Mouse (Mus musculus): ENCODE data around the gene Ifi209. TPM values are rescaled to one million over a fixed set of nuclear protein-coding genes. Genes with fewer than 3 reads are reported as not detected.

Gene Ifi209
- 11.1 TPM for polyA plus RNA-seq (2014; fragmentation: Illumina TruSeq; extraction: RNeasy Lipid Tissue Mini Kit (QIAGEN cat#74804); ENCODE audit: low read depth, low replicate concordance)

GRCm38 (mm10) chr1:173630622-173631021 is at the start of gene Ifi209:
Gene Ifi209 (plus strand): TSS chr1:173630917.

GRCm38 (mm10) chr1:173598838-173599494 is 31.8 kb upstream of the Ifi209 start, which contains the start of gene Ifi213:
Gene Ifi213 (minus strand): TSS chr1:173599274.

GRCm38 (mm10) chr1:173673458-173674097 is 42.9 kb downstream of the Ifi209 start, which contains the start of gene Ifi208:
Gene Ifi208 (plus strand): TSS chr1:173673675.

Other genes with a start within 250 kb of the Ifi209 start
- 2.9 TPM for gene Ifi206, start 139.9 kb upstream of the Ifi209 start, polyA plus RNA-seq (2014; fragmentation: Illumina TruSeq; extraction: RNeasy Lipid Tissue Mini Kit (QIAGEN cat#74804); ENCODE audit: low read depth, low replicate concordance)
- not detected for gene Ifi214, start 95.0 kb upstream of the Ifi209 start, polyA plus RNA-seq (2014; fragmentation: Illumina TruSeq; extraction: RNeasy Lipid Tissue Mini Kit (QIAGEN cat#74804); ENCODE audit: low read depth, low replicate concordance)
- 9.6 TPM for gene Ifi213, start 31.6 kb upstream of the Ifi209 start, polyA plus RNA-seq (2014; fragmentation: Illumina TruSeq; extraction: RNeasy Lipid Tissue Mini Kit (QIAGEN cat#74804); ENCODE audit: low read depth, low replicate concordance)
- 7.4 TPM for gene Ifi208, start 42.8 kb downstream of the Ifi209 start, polyA plus RNA-seq (2014; fragmentation: Illumina TruSeq; extraction: RNeasy Lipid Tissue Mini Kit (QIAGEN cat#74804); ENCODE audit: low read depth, low replicate concordance)
- gene Ifi207, start 110.8 kb downstream of the Ifi209 start, polyA plus RNA-seq (2014; fragmentation: Illumina TruSeq; extraction: RNeasy Lipid Tissue Mini Kit (QIAGEN cat#74804); ENCODE audit: low read depth, low replicate concordance), result 13.1 TPM
- 40.2 TPM for gene Ifi204, start 136.0 kb downstream of the Ifi209 start, polyA plus RNA-seq (2014; fragmentation: Illumina TruSeq; extraction: RNeasy Lipid Tissue Mini Kit (QIAGEN cat#74804); ENCODE audit: low read depth, low replicate concordance)